Mouse (Mus musculus) lung, adult 2 months (tissue): ENCODE data around the gene Fibp.

ENCODE experiments used
- CTCF ChIP-seq: fragments of 200-500 bp; IDR thresholded peaks from 2 replicates; pipeline ENCODE4 v1.5.1; 2011; ENCODE audit warnings: mild to moderate bottlenecking, low read length, control low read depth; ENCODE audit not compliant: insufficient read depth
- POLR2A ChIP-seq: fragments of 200-500 bp; IDR thresholded peaks from 2 replicates; pipeline ENCODE4 v1.6.1; 2011; ENCODE audit warnings: low read depth, mild to moderate bottlenecking, control low read depth, low read length, borderline replicate concordance; ENCODE audit errors: extremely low read depth

GRCm38 (mm10) chr19:5495353-5496051 is 35.1 kb downstream of the Fibp start:
- TF ChIP-seq CTCF = no peak
- TF ChIP-seq POLR2A = no peak
